Mouse (Mus musculus) CH12F3 (cell line): ENCODE measurements around the gene Ace2.

ENCODE experiments used
- in situ Hi-C: fragments of 300-500 bp; cut with MboI; formaldehyde crosslinking; loops from 2 replicates; pipeline ENCODE4 v1.14.3; 2020; ENCODE audit warnings: low sequenced_read_pairs

Gene Ace2

DNA sequence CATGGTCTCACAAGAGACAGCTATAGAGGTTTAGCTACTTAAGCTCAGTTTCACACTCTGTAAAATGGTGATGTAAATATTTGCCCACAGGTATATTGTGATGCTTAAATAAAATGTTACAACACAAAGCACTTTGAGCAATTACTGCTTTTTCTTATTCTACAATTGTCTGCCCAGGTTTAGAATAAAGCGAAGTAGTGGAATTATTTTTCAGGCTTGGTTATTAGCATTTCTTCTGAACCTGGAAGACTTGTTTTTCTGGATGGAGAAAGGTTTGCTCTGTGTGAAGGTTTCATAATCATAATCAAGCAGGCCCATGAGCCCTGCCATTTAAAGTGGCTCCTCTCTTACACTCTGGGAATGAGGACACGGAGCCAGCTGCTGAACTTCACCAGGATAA, at the start of gene Ace2:
Ace2 (plus strand) TSS at position 301 of the 400 bp plus-strand sequence.
- in situ Hi-C loops: no loop called here

- in situ Hi-C loops: no loop called here
Observed at GRCm38 (mm10) chrX:164089916-164090315, 49.2 kb upstream of the Ace2 start.

- in situ Hi-C loops: no loop called here
Observed at GRCm38 (mm10) chrX:164092300-164093169, 46.6 kb upstream of the Ace2 start.

DNA sequence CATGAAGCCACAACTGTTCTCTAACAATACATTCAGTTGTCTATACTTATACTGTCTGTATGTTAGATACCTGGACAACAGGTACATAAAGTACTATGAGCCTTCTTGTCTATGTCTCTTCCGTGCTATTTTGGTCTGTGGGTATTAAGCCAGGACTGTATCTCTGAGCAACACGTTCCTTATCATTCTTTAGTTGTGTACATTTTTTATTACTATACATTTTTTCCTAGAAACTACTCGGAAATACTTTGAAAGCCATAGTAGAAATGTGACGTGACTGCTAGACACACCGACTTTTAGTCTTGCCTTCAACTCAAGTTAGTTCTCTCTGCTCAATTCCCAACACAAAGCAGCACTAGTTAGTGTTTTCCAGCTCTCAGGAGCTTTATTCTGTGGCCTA, 45.7 kb upstream of the Ace2 start:
- in situ Hi-C loops: no loop called here

DNA sequence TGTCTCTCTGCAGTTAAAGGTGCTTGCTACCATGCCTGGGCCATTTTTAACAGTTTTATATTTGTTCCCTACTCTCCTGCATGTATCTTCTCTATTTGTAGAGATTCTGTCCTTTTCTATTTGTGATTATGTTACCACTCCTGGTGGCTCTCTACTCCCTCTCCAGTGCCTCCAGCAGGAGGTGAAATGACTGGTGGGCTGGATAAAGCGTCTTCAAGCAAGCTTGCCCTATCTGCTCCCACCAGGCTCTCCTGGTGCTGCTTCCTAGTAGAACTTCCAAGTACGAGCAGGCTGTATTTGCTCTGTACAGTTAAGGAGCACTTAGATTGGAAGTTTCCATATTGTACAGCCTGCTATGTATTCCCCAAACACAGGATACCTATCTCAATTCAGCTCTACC, 43.3 kb upstream of the Ace2 start:
- in situ Hi-C loops: no loop called here

GRCm38 (mm10) chrX:164101483-164101882, 37.6 kb upstream of the Ace2 start:
- in situ Hi-C loops: no loop called here

- in situ Hi-C loops: no loop called here
Observed at GRCm38 (mm10) chrX:164102198-164102597, 36.9 kb upstream of the Ace2 start.

DNA sequence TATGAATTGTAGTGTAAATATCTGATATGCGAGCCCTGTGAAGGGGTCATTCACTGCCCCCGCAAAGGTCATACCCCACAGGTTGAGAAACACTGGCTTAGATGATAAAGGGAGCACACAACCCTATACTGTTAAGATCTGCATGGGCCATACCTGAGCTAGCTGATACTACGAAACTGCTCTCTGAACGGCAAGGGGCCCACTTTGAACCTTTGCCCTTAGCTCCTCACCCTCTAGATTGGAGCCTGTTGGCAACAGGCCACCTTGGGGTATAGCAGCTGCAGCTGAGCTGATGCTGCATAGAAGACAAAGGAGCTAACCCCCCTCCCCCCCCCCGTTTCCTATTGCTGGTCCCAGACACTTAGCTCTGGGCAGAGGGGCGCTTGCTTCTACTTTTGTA, 36.5 kb upstream of the Ace2 start:
- in situ Hi-C loops: no loop called here

- in situ Hi-C loops: no loop called here
Observed at GRCm38 (mm10) chrX:164111146-164111545, 28.0 kb upstream of the Ace2 start.

GRCm38 (mm10) chrX:164113744-164114143, 25.4 kb upstream of the Ace2 start:
- in situ Hi-C loops: no loop called here

DNA sequence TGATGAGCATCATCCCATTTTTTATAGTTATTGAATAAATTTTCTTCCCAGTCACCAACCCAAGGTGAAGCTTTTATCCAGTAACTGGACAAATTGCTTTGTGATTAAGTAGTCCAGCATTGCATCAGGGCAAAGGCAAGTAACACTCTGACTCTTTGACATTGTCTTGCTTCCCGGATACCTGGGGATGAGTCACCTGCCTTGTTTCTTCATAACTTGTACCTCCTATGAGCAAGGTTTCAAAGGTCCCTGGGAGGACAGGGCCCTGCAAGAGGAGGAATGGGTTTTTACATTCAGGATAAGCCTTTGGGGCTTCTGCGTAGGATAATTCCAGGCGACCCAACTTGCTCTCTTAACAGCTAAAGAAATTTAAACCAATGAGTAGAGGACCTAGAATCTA, 15.2 kb upstream of the Ace2 start:
- in situ Hi-C loops: no loop called here

- in situ Hi-C loops: no loop called here
Observed at GRCm38 (mm10) chrX:164133531-164133930, 5.6 kb upstream of the Ace2 start.

- in situ Hi-C loops: no loop called here
Observed at GRCm38 (mm10) chrX:164135304-164135818, 3.8 kb upstream of the Ace2 start.

DNA sequence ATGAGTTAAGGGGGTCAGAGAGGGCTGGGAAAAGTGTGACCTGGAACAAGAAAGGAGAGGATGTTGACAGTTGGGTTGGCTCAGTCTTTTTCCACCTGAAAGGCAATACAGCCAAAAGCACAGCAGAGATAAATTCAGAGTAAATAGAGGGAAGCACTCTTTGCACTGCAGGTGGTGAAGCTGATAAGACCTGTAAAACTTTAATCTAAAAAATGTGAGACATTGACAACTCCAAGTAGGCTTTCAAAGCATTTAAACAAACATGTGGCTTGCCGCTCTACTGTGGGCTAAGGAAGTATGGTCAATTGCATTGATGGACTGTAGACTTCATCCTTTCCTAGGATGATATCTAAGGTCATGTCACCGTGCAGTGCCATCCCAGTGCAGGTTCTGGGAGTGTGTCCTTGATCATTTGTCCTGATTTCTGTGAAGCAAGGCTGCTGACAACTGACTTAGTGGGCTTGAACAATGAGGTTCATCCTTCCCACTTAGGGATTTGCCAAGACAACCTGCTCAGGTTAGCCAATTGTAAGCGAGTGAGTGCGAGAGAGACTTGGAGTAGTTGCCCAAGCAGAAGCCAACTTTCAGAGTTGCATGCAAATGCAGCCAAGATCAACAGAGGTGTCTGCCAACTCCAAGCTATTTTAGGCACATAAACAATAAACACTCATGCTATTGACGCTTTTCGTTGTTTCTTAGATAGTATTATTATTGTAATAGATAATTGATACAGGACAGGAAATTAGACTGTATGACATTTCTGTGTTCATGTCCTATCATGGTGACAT, 6.5 kb downstream of the Ace2 start:
- in situ Hi-C loops: no loop called here

DNA sequence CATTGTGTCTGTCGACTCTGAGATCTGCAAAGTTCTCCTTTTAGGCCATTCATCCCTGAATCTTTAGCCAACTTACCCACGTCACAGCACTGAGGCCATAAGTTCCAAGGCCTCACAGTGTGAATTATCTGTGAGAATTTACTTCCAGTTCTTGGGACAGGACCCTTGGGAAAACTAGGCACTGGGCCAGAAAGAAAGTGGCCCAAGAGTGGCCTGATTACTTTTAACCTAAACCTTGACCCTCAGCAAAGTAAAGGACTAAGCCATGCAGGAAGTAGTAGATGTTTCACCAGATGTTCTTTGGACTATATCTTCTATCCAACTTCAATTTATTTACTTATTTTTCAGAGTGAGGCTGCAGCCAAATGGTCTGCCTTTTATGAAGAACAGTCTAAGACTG, 13.6 kb downstream of the Ace2 start:
- in situ Hi-C loops: no loop called here

- in situ Hi-C loops: no loop called here
Observed at GRCm38 (mm10) chrX:164153606-164154005, 14.5 kb downstream of the Ace2 start.

DNA sequence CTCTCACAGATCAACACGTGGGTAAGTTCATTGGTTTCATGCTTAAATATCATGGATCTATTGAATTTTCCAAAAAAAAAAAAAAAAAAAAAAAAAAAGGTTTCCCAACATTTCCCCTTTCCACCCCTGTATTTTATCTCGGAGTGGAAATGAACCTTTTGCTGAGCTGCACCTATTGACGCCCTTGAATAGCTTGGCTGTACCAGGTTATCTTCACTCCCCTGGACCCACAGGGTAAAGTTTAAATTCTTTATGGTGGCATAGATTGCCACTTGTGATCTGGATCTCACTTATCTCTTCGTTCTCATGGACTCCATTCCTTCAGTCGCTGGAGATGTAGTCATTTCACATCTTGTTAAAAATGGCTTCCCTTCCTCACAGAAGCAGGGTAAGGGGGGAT, 15.5 kb downstream of the Ace2 start:
- in situ Hi-C loops: no loop called here

DNA sequence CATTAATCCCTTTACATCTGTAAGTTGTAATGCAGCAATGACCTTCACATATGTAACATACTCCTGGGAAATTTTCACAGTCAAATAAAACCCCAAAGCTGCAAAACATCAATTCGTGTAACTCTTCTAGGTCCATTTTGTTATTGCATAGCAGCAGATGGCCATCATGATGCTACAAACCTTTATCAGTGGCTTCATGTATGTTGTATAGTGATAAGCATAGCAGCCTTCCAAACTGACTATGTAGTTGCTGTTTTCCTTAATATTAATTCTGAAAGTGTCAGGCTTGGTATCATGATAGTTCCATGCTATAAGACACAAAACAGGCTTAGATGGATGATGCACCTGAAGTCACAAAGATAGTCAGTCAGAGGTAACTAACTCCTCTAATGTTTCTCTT, 25.5 kb downstream of the Ace2 start:
- in situ Hi-C loops: no loop called here

DNA sequence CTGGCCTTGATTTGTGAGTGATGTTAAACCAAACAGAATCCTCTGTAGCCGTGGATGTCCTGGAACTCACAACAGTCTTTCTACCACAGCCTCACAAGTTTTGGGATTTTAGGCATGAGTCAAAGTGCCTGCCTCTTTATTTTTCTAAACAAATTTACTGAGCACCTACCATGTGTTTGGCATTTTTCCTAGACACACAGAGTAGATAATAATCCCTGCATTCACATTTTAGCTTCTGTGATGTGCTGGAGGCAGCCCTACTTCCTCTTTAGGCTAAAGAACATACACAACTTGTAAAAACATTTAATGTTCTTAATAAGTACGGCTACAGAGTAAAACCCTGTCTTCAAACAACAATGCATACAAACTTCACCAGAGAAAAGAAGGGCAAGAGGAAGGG, 31.9 kb downstream of the Ace2 start:
- in situ Hi-C loops: no loop called here

DNA sequence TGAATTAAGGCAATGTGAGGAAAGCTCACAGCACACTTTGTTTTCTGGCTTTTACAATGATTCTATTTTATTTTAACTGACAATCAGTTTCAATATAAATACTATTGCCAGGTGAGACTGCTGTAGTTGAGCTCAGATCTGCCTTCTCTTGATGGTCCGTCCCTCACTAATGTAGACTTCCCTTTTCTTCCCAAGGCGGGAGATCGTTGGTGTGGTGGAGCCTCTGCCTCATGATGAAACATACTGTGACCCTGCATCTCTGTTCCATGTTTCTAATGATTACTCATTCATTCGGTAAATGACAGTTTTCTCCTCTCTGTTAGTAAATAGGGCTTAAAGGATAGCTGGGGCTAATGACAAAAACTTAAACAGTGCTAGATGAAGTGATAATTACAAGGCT, 34.7 kb downstream of the Ace2 start:
- in situ Hi-C loops: no loop called here

- in situ Hi-C loops: no loop called here
Observed at GRCm38 (mm10) chrX:164175311-164175710, 36.2 kb downstream of the Ace2 start.

GRCm38 (mm10) chrX:164175780-164176179, 36.6 kb downstream of the Ace2 start:
- in situ Hi-C loops: no loop called here
